Mouse (Mus musculus) kidney, postnatal 0 days (tissue): ENCODE data around the gene Bbs9. TPM values are rescaled to one million over a fixed set of nuclear protein-coding genes. Genes with fewer than 3 reads are reported as not detected.

Experiments used
- ATAC-seq: fragments of 200-750 bp; cut with Nextera tagmentation; replicated peaks from 2 replicates; pipeline ENCODE4 v1.8.0; 2017; ENCODE audit warnings: low read depth, moderate number of reproducible peaks, moderate TSS enrichment, moderate library complexity; ENCODE audit not compliant: low FRiP score
- DNase-seq: peaks from one replicate; pipeline ENCODE4 v3.0.0-alpha.2; 2016; ENCODE audit warnings: low spot score
- H3K27ac ChIP-seq: fragments of 300-500 bp; sonication (generic); 2 replicates; pipeline ENCODE4 v1.5.1; 2014; ENCODE audit warnings: mild to moderate bottlenecking
- H3K27me3 ChIP-seq: fragments of 300-500 bp; sonication (generic); 2 replicates; pipeline ENCODE4 v1.6.1; 2014; ENCODE audit warnings: low read length, mixed read lengths; ENCODE audit not compliant: insufficient read depth
- H3K36me3 ChIP-seq: fragments of 300-500 bp; sonication (generic); 2 replicates; pipeline ENCODE4 v1.6.1; 2014; ENCODE audit warnings: low read length, mixed read lengths; ENCODE audit not compliant: insufficient read depth
- H3K4me1 ChIP-seq: fragments of 300-500 bp; sonication (generic); replicated peaks from 2 replicates; pipeline ENCODE4 v1.6.1; 2014; ENCODE audit warnings: antibody characterized with exemption, low read length, mixed read lengths; ENCODE audit not compliant: insufficient read depth
- H3K4me2 ChIP-seq: fragments of 300-500 bp; sonication (generic); 2 replicates; pipeline ENCODE4 v1.6.1; 2014; ENCODE audit warnings: mild to moderate bottlenecking, low read length, moderate library complexity, mixed read lengths
- H3K4me3 ChIP-seq: fragments of 300-500 bp; sonication (generic); replicated peaks from 2 replicates; pipeline ENCODE4 v1.5.1; 2014; ENCODE audit warnings: low read depth, low read length
- H3K9ac ChIP-seq: fragments of 300-500 bp; sonication (generic); 2 replicates; pipeline ENCODE4 v1.6.1; 2014; ENCODE audit warnings: low read depth, low read length
- H3K9me3 ChIP-seq: fragments of 300-500 bp; sonication (generic); replicated peaks from 2 replicates; pipeline ENCODE4 v1.6.1; 2016; ENCODE audit warnings: low read length, inconsistent platforms, mixed read lengths
- CTCF ChIP-seq: IDR thresholded peaks from 2 replicates; pipeline ENCODE4 v1.5.1; 2016; ENCODE audit warnings: antibody characterized with exemption, low read depth, mild to moderate bottlenecking, moderate library complexity
- WGBS: fragments of 180-500 bp; shearing (Covaris S2); extraction: QIAGEN DNeasy Blood & Tissue Kit; methylation state at CpG from one replicate; pipeline ENCODE4 v1.1.7; 2014; 5-methylcytosine and 5-hydroxymethylcytosine counted together
- polyA plus RNA-seq: library from polyadenylated mRNA; unstranded; fragments of >200 nt; fragmentation: Nextera tagmentation; extraction: Ambion mirVana; gene quantifications from 2 replicates; pipeline ENCODE4 v1.2.1, GENCODE M21; 2015

Gene Bbs9
- polyA plus RNA-seq, 1 experiment from 2014 or later = 10.1 TPM

GRCm38 (mm10) chr9:22596650-22597049 is 121.1 kb downstream of the Bbs9 start:
- no peak overlapping the region for H3K4me2 ChIP-seq
- no peaks in the 10 kb centered on the region for H3K9me3 ChIP-seq
- TF ChIP-seq CTCF = no peak
- no peak overlapping the region for H3K4me3 ChIP-seq
- no peaks in the 10 kb centered on the region for H3K27me3 ChIP-seq
- H3K27ac ChIP-seq = no peak overlapping the region
- no peaks in the 10 kb centered on the region for H3K4me1 ChIP-seq
- DNase-seq (no peak), ATAC-seq (no peak)
- H3K36me3 ChIP-seq = no peaks in the 10 kb centered on the region
- no peak overlapping the region for H3K9ac ChIP-seq
- 55% methylated on average over 2 of the region's 2 CpGs for WGBS

GRCm38 (mm10) chr9:22613271-22613824 is 137.8 kb downstream of the Bbs9 start:
- H3K4me3 ChIP-seq = no peak overlapping the region
- DNase-seq = no peak
- H3K9me3 ChIP-seq = no peaks in the 10 kb centered on the region
- TF ChIP-seq CTCF = no peak
- no peaks in the 10 kb centered on the region for H3K36me3 ChIP-seq
- ATAC-seq = no peak
- H3K27ac ChIP-seq = no peak overlapping the region
- 75% methylated on average over 6 of the region's 6 CpGs for WGBS
- H3K27me3 ChIP-seq = no peaks in the 10 kb centered on the region
- no peak overlapping the region for H3K4me2 ChIP-seq
- H3K9ac ChIP-seq = no peak overlapping the region
- H3K4me1 ChIP-seq = no peaks in the 10 kb centered on the region

DNA sequence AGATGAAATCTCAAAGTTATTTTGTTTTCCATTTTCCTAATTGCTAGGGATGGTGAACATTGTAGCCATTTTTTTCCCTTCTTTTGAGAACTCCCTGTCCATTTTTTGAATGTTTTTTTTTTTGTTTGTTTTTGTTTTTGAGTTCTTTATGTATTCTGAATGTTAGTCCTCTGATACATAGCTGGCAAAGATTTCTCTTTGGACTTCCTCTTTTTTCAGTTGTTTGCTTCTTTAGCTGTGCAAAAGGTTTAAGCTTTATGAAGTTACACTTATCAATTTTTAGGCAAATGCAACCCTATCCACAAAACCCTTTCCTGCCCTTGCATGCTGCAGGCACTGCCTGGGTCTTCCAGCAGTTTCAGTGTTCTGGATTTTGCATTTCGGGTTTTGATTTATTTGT is 143.7 kb downstream of the Bbs9 start:
- Histone ChIP-seq H3K4me1 (no peaks in the 10 kb centered on the region), H3K4me3 (no peak overlapping the region), H3K36me3 (no peaks in the 10 kb centered on the region), H3K9me3 (no peaks in the 10 kb centered on the region), H3K27me3 (no peaks in the 10 kb centered on the region), H3K9ac (no peak overlapping the region), H3K27ac (no peak overlapping the region), H3K4me2 (no peak overlapping the region)
- WGBS = 87% methylated on average over 1 of the region's 1 CpGs
- ATAC-seq (no peak), DNase-seq (no peak)
- no peak for TF ChIP-seq CTCF

DNA sequence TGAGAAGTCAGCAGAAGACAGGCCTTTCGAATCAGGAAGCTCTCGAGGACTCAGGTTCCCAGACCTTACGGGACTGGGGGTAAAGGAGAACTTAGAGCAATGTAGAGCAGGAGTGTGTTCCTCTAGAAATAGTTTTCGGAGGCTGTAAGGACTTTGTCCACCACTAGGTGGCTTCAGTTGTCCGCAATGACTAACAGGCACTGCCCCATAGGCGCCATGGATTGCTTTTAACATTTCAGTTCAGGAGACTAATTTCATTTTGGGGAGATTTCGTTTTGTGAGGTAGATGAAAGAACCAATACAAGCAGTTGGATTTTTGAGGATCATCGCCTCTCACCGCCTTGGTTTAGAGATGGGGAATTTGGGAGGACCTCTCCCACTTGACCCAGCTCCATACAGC is 149.5 kb downstream of the Bbs9 start:
- Histone ChIP-seq H3K9ac (no peak overlapping the region), H3K36me3 (no peaks in the 10 kb centered on the region), H3K4me2 (no peak overlapping the region), H3K9me3 (no peaks in the 10 kb centered on the region), H3K27ac (no peak overlapping the region), H3K4me3 (no peak overlapping the region), H3K27me3 (no peaks in the 10 kb centered on the region), H3K4me1 (no peaks in the 10 kb centered on the region)
- TF ChIP-seq CTCF = peak; percentile 73
- DNase-seq (peak; percentile 69), ATAC-seq (no peak)
- 59% methylated on average over 9 of the region's 9 CpGs for WGBS

GRCm38 (mm10) chr9:22626014-22626413 is 150.5 kb downstream of the Bbs9 start:
- Histone ChIP-seq H3K4me1 (no peaks in the 10 kb centered on the region), H3K9ac (no peak overlapping the region), H3K9me3 (no peaks in the 10 kb centered on the region), H3K4me3 (no peak overlapping the region), H3K4me2 (no peak overlapping the region), H3K27me3 (no peaks in the 10 kb centered on the region), H3K36me3 (no peaks in the 10 kb centered on the region), H3K27ac (no peak overlapping the region)
- TF ChIP-seq CTCF = no peak
- DNase-seq = no peak
- no peak for ATAC-seq
- 87% methylated on average over 3 of the region's 3 CpGs for WGBS

DNA sequence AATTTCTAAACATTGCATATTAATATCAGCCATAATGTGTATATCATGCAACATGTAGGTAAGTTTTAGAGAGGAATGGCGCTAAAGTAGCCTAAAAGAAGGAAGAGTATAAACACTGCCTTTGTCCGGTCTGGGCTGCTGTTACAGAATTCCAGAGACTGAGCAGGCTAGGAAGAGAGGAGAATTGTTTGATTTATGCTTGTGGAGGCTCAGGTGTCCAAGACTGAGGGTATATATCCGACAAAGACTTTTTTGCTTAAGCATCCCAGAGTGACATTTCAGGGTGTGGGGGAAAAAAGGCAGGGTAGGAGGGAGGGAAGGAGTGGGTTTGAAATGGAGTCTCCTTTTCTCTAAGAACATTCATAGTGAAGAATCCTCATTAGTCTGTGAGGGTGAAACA is 152.4 kb downstream of the Bbs9 start:
- Histone ChIP-seq H3K36me3 (no peaks in the 10 kb centered on the region), H3K4me3 (no peak overlapping the region), H3K27me3 (no peaks in the 10 kb centered on the region), H3K9ac (no peak overlapping the region), H3K27ac (no peak overlapping the region), H3K9me3 (no peaks in the 10 kb centered on the region), H3K4me2 (no peak overlapping the region), H3K4me1 (no peaks in the 10 kb centered on the region)
- 42% methylated on average over 3 of the region's 3 CpGs for WGBS
- DNase-seq = peak; percentile 61
- TF ChIP-seq CTCF = no peak
- no peak for ATAC-seq
